Mouse (Mus musculus) limb, embryonic 15.5 days (tissue): Measurements from ENCODE around the gene Clic4. TPM values are rescaled to one million over a fixed set of nuclear protein-coding genes. Genes with fewer than 3 reads are reported as not detected.

ENCODE experiments used
- ATAC-seq: fragments of 200-750 bp; cut with Nextera tagmentation; 2 replicates; pipeline ENCODE4 v1.8.0; 2017; ENCODE audit warnings: low read depth, moderate TSS enrichment; ENCODE audit not compliant: insufficient number of reproducible peaks, low FRiP score, low TSS enrichment
- H3K27ac ChIP-seq: fragments of 300-500 bp; sonication (generic); 2 replicates; pipeline ENCODE4 v1.5.1; 2015; ENCODE audit warnings: moderate library complexity, mild to moderate bottlenecking, inconsistent platforms
- H3K27me3 ChIP-seq: fragments of 300-500 bp; sonication (generic); 2 replicates; pipeline ENCODE4 v1.6.1; 2015; ENCODE audit warnings: inconsistent platforms
- H3K36me3 ChIP-seq: fragments of 300-500 bp; sonication (generic); 2 replicates; pipeline ENCODE4 v1.6.1; 2015; ENCODE audit warnings: inconsistent platforms
- H3K4me1 ChIP-seq: fragments of 300-500 bp; sonication (generic); 2 replicates; pipeline ENCODE4 v1.6.1; 2015; ENCODE audit warnings: inconsistent platforms
- H3K4me2 ChIP-seq: fragments of 300-500 bp; sonication (generic); 2 replicates; pipeline ENCODE4 v1.6.1; 2015; ENCODE audit warnings: mild to moderate bottlenecking, inconsistent platforms
- H3K4me3 ChIP-seq: fragments of 300-500 bp; sonication (generic); 2 replicates; pipeline ENCODE4 v1.5.1; 2015; ENCODE audit warnings: mild to moderate bottlenecking, inconsistent platforms
- H3K9ac ChIP-seq: fragments of 300-500 bp; sonication (generic); 2 replicates; pipeline ENCODE4 v1.6.1; 2015; ENCODE audit warnings: inconsistent platforms
- H3K9me3 ChIP-seq: fragments of 300-500 bp; sonication (generic); 2 replicates; pipeline ENCODE4 v1.6.1; 2016; ENCODE audit warnings: inconsistent platforms
- WGBS: fragments of 180-500 bp; shearing (Covaris S2); methylation state at CpG from one replicate; pipeline ENCODE4 v1.1.7; 2015; 5-methylcytosine and 5-hydroxymethylcytosine counted together
- polyA plus RNA-seq: library from polyadenylated mRNA; unstranded; fragments of >200 nt; fragmentation: Nextera tagmentation; extraction: Ambion mirVana; gene quantifications from 2 replicates; pipeline ENCODE4 v1.2.1, GENCODE M21; 2015

The Clic4 gene
- polyA plus RNA-seq, 1 experiment from 2014 or later = 117 TPM

GRCm38 (mm10) chr4:135273307-135273682 lies 681 bp upstream of the Clic4 start:
- WGBS = 2% methylated on average over 17 of the region's 17 CpGs
- no peak for ATAC-seq
- Histone ChIP-seq H3K27ac (peak overlapping the region; percentile 81), H3K9ac (peak overlapping the region; percentile 39; the same call in 1 of the 2 replicates), H3K4me1 (peaks cover 37% of the 10 kb centered on the region), H3K27me3 (peaks cover 6% of the 10 kb centered on the region; the same call in 1 of the 2 replicates), H3K36me3 (no peaks in the 10 kb centered on the region), H3K4me3 (peak overlapping the region; percentile 92), H3K4me2 (peak overlapping the region; percentile 64), H3K9me3 (no peaks in the 10 kb centered on the region)

DNA sequence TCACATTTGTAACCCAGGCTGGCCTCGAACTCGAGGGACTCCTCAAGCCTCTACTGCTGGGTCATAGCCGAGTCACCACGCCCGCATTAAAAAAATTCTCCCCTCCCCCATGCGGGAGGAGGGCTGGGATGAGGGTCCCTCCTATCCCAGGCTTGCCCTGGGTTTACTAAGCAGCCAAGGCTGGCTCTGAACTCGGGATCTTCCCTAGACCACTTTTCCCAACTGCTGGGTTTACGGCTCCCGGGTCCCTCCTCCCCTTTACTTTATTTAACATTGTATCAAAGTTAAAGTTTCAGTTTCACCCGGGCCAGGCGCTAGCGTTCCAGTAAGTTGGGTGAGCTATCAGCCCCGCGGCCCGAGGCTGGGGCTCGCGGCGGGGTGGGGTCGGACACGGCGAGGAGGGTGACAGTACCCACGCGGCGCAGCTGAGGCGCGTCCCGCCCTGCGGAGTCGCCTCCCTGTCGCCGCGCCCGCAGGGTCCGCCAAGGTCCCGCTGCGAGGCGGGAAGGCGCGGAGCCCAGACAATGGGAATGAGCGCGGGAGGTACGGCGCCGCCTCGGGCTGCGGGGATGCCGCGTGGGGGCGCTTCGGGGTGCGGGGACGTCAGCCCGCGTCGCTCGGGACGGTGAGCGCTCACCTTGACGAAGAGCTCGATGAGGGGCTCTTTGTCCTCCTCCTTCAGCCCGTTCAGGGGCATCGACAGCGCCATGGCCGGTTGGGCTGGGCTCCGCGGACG lies 565 bp downstream of the Clic4 start:
- peak; percentile 16; the same call in 1 of the 2 replicates for ATAC-seq
- peak overlapping the region; percentile 64 for H3K4me2 ChIP-seq

DNA sequence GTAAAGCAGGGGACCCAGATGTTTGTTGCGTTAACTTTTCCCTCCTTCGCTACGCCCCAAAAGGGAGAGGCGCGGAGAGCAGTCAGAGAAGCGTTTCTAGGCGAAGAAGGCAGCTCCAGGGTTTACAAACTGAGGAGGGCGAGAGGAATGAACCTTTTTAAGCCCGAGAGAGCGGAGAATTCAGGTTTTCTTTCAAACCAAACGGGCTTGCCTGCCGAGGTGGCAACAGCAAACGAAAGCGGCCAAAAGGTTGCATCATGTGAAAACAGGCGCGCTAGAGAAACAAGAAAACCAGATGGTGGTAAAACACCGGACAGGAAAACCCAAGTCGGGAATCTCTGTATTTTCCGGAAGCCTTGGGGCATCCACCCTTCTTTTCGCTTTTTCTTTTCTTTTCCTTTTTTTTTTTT lies 1.2 kb downstream of the Clic4 start:
- Histone ChIP-seq H3K4me1 (peaks cover 41% of the 10 kb centered on the region), H3K4me3 (peak overlapping the region; percentile 92), H3K9me3 (no peaks in the 10 kb centered on the region), H3K9ac (peak overlapping the region; percentile 82), H3K27ac (peak overlapping the region; percentile 98), H3K4me2 (peak overlapping the region; percentile 64), H3K27me3 (peaks cover 6% of the 10 kb centered on the region; the same call in 1 of the 2 replicates), H3K36me3 (no peaks in the 10 kb centered on the region)
- ATAC-seq = no peak
- under 1% methylated on average over 20 of the region's 20 CpGs for WGBS

More for the DNA sequence above, 565 bp downstream of the Clic4 start:
- H3K36me3 ChIP-seq = no peaks in the 10 kb centered on the region
- peaks cover 6% of the 10 kb centered on the region; the same call in 1 of the 2 replicates for H3K27me3 ChIP-seq
- H3K4me3 ChIP-seq = peak overlapping the region; percentile 92
- peaks cover 40% of the 10 kb centered on the region for H3K4me1 ChIP-seq
- H3K27ac ChIP-seq = peak overlapping the region; percentile 98
- under 1% methylated on average over 66 of the region's 67 CpGs for WGBS
- no peaks in the 10 kb centered on the region for H3K9me3 ChIP-seq
- H3K9ac ChIP-seq = peak overlapping the region; percentile 82

GRCm38 (mm10) chr4:135270476-135270875 lies 2.1 kb downstream of the Clic4 start:
- H3K4me1 ChIP-seq = peaks cover 46% of the 10 kb centered on the region
- peak overlapping the region; percentile 64 for H3K4me2 ChIP-seq
- H3K36me3 ChIP-seq = no peaks in the 10 kb centered on the region
- H3K27me3 ChIP-seq = peaks cover 6% of the 10 kb centered on the region; the same call in 1 of the 2 replicates
- H3K9me3 ChIP-seq = no peaks in the 10 kb centered on the region
- 0 out of 2 replicates have a peak overlapping the region, but pooled peaks have one; percentile 10 for H3K9ac ChIP-seq
- peak overlapping the region; percentile 92 for H3K4me3 ChIP-seq
- ATAC-seq = no peak
- WGBS = 48% methylated on average over 8 of the region's 8 CpGs
- no peak overlapping the region for H3K27ac ChIP-seq

- Histone ChIP-seq H3K9me3 (no peaks in the 10 kb centered on the region), H3K4me1 (peaks cover 46% of the 10 kb centered on the region), H3K36me3 (no peaks in the 10 kb centered on the region), H3K27ac (no peak overlapping the region), H3K4me3 (peak overlapping the region; percentile 92; the same call in 1 of the 2 replicates), H3K27me3 (peaks cover 6% of the 10 kb centered on the region; the same call in 1 of the 2 replicates), H3K4me2 (peak overlapping the region; percentile 64), H3K9ac (no peak overlapping the region)
- 70% methylated on average over 7 of the region's 7 CpGs for WGBS
- no peak for ATAC-seq
Measured at GRCm38 (mm10) chr4:135269656-135270341, 2.8 kb downstream of the Clic4 start.

DNA sequence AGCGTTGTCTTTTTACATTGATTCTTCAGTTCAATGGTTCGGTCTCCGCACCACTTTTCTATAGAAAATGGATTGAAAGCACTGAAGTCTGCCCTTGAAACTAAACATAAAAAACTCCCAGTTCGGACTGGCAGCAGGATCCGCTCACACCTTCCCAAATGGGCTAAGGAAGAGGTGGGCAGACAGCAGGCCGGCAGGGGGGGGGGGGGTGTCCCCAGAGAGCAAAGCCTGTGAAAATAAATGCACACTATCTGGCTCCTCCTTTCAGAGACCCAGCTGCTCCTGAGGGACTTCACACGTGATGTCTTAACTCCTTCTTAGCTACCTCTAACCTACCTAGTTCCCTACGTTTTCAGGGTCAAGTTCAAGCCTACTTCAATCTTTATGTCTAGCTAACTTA lies 5.1 kb downstream of the Clic4 start:
- Histone ChIP-seq H3K4me1 (peaks cover 36% of the 10 kb centered on the region), H3K27me3 (no peaks in the 10 kb centered on the region), H3K9me3 (no peaks in the 10 kb centered on the region), H3K4me2 (no peak overlapping the region), H3K9ac (no peak overlapping the region), H3K27ac (0 out of 2 replicates have a peak overlapping the region, but pooled peaks have one; percentile 12), H3K36me3 (0 out of 2 replicates have a peak, but pooled peaks cover under 1% of the 10 kb centered on the region), H3K4me3 (no peak overlapping the region)
- ATAC-seq = no peak
- 60% methylated on average over 8 of the region's 8 CpGs for WGBS

DNA sequence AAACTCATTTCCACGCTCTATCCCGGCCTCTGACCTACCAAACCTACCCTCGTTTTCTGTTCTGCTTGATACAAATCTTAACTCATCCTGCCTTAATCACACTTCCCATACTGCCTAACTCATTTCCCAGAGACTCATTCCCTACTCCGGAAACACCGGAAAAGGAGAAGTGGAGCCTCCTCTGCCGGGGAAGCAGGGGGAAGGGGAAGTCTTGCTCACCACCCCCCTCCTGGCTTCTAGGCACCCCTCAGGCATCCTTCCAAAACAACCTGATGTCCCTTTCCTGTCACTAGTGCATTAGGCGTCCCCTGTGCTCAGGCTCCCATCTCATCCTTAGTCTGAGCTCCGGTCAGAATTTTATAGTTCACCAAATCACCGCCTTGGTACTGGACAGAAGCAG lies 5.6 kb downstream of the Clic4 start:
- Histone ChIP-seq H3K4me3 (no peak overlapping the region), H3K4me2 (no peak overlapping the region), H3K4me1 (peaks cover 36% of the 10 kb centered on the region), H3K9ac (no peak overlapping the region), H3K27me3 (no peaks in the 10 kb centered on the region), H3K27ac (0 out of 2 replicates have a peak overlapping the region, but pooled peaks have one; percentile 12), H3K36me3 (0 out of 2 replicates have a peak, but pooled peaks cover 6% of the 10 kb centered on the region), H3K9me3 (no peaks in the 10 kb centered on the region)
- ATAC-seq = no peak
- WGBS = 60% methylated on average over 9 of the region's 9 CpGs

- H3K9ac ChIP-seq = no peak overlapping the region
- peaks cover 13% of the 10 kb centered on the region; the same call in 1 of the 2 replicates for H3K36me3 ChIP-seq
- no peaks in the 10 kb centered on the region for H3K9me3 ChIP-seq
- peaks cover 22% of the 10 kb centered on the region for H3K4me1 ChIP-seq
- no peak overlapping the region for H3K27ac ChIP-seq
- no peak overlapping the region for H3K4me2 ChIP-seq
- H3K27me3 ChIP-seq = no peaks in the 10 kb centered on the region
- WGBS = 66% methylated on average over 4 of the region's 4 CpGs
- no peak for ATAC-seq
- no peak overlapping the region for H3K4me3 ChIP-seq
Measured at GRCm38 (mm10) chr4:135260434-135260833, 12.2 kb downstream of the Clic4 start.

GRCm38 (mm10) chr4:135258521-135258920 lies 14.1 kb downstream of the Clic4 start:
- Histone ChIP-seq H3K27me3 (no peaks in the 10 kb centered on the region), H3K4me2 (peak overlapping the region; percentile 15; the same call in 1 of the 2 replicates), H3K27ac (peak overlapping the region; percentile 86), H3K4me1 (peaks cover 40% of the 10 kb centered on the region), H3K4me3 (no peak overlapping the region), H3K9me3 (no peaks in the 10 kb centered on the region), H3K36me3 (peaks cover 13% of the 10 kb centered on the region; the same call in 1 of the 2 replicates), H3K9ac (no peak overlapping the region)
- WGBS = 30% methylated on average over 7 of the region's 7 CpGs
- ATAC-seq = no peak

GRCm38 (mm10) chr4:135257881-135258476 lies 14.6 kb downstream of the Clic4 start:
- no peak for ATAC-seq
- Histone ChIP-seq H3K4me1 (peaks cover 43% of the 10 kb centered on the region), H3K9ac (no peak overlapping the region), H3K36me3 (peaks cover 13% of the 10 kb centered on the region; the same call in 1 of the 2 replicates), H3K9me3 (no peaks in the 10 kb centered on the region), H3K4me3 (no peak overlapping the region), H3K4me2 (peak overlapping the region; percentile 15; the same call in 1 of the 2 replicates), H3K27ac (peak overlapping the region; percentile 86), H3K27me3 (no peaks in the 10 kb centered on the region)
- 34% methylated on average over 9 of the region's 9 CpGs for WGBS

DNA sequence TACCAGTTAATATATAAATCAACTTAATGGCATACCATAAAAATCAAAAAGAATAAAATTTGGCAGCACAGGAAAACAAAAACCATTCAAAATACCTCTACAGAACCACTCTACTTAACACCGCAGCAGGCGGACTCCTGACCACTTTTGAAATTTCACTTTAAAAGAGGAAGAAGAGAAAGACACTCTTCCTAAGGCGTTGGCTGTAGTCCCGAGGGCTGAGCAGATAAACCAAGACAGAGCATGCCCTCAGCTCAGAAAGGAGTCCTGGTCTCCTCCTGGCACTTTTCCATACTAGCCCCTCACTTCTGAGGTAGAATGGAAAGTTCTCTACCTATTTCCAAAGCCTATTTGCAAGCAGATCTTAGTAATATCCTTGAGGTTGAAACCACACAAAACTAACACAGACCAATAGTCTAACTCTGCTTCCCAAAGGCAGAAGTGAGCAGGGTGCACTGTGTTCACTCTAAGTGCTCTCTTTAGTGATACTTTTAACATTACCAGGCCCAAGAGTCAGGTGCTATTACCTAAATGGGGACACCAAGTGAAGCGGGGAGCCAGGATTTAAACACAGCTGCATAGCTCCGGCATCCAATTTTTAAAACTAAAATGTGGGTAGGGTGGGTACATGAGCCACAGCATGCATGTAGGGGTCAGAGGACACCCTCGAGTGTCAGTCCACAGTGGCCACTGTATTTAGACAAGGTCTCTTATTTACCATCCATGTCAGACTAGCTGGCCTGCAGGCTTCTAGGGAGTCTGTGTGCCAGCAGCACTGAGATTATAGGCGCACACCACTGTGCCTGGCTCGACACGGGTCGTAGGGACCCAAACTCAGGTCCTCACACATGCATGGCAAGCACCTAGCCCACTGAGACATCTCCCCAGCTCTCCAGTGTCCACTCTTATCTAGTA lies 15.8 kb downstream of the Clic4 start:
- Histone ChIP-seq H3K36me3 (peaks cover 5% of the 10 kb centered on the region; the same call in 1 of the 2 replicates), H3K9ac (no peak overlapping the region), H3K4me1 (peaks cover 47% of the 10 kb centered on the region), H3K27ac (no peak overlapping the region), H3K27me3 (no peaks in the 10 kb centered on the region), H3K4me3 (no peak overlapping the region), H3K9me3 (no peaks in the 10 kb centered on the region), H3K4me2 (no peak overlapping the region)
- 83% methylated on average over 11 of the region's 11 CpGs for WGBS
- no peak for ATAC-seq
